Mouse (Mus musculus): Measurements from ENCODE around the gene Efcc1.

DNA sequence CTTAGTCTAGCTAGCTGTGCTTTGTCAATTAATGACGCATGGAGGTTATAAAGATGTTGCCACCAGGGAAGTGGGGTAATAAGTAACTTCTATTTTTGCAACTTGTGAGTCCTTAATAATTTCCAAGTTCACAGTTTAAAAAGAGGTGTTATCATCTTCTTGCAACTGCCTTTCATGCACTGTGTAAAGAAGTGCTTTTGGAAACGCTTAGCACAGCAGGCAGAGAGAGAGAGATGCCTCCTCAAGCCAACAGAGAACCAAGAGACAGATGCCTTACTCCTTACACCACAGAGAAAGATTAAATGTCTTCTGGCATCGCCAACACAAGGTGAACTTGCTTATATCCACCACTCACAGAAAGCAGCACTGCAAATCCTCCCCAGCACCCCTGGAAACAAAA lies 34.7 kb upstream of the Efcc1 start:
- TF ChIP-seq POLR2A (IDR thresholded peaks at IDR 0.05; ENCODE audit: borderline replicate concordance, insufficient read depth, low read length) (no peak), CTCF (IDR thresholded peaks at IDR 0.05; ENCODE audit: borderline replicate concordance, insufficient read depth, low read depth, low read length) (no peak)

All from cerebellum, adult 2 months (tissue).